Mouse (Mus musculus) cerebellum, adult 2 months (tissue): ENCODE measurements around the gene Top3a.
"Not testable (repeated sequence)": the region's sequence is repeated elsewhere in the genome, so short reads cannot be mapped to it uniquely, and the experiment has no call there.

ENCODE experiments used
- CTCF ChIP-seq: fragments of 200-500 bp; IDR thresholded peaks from 2 replicates; pipeline ENCODE4 v1.5.1; 2011; ENCODE audit warnings: low read depth, mild to moderate bottlenecking, control low read depth, low read length, moderate library complexity, borderline replicate concordance; ENCODE audit not compliant: insufficient read depth
- POLR2A ChIP-seq: fragments of 200-500 bp; IDR thresholded peaks from 2 replicates; pipeline ENCODE4 v1.6.1; 2011; ENCODE audit warnings: low read length, control low read depth, borderline replicate concordance; ENCODE audit not compliant: insufficient read depth

DNA sequence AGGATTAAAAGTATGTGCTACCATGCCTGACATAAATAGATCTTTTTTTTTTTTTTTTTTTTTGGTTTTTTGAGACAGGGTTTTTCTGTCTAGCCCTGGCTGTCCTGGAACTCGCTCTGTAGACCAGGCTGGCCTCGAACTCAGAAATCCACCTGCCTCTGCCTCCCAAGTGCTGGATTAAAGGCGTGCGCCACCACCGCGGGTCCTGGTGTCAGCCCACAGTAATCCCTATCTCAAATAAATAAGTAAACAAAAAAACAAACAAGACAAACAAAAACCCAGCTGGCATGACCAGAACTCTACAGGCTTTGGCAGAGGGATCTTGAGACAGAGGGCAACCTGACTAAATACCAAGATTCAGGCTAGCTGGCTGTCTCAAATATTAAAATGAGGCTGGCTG, 34.5 kb upstream of the Top3a start, which contains the start of gene Shmt1:
- TF ChIP-seq POLR2A, CTCF: not testable (repeated sequence)
